Mouse (Mus musculus): ENCODE data around the gene Olfr527.

DNA sequence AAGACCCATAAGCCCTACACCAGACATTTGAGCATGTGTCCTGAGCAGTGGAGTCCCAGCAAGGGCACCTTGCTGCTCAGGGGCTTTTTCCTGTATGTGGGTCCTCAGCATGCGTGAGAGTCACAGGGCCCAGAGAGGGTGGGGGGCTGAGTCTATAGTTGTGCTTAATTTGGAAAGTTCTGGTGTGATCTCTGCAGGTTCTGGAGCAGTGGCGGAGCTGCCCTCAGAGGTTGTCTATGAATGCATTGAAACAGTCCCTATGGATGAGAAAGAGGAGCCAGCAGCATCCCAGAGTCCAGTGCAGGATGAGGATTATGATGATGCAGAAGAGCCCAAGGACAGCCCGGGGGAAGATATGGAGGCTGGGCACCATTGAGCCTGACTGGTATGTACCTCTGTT is 34.4 kb upstream of the Olfr527 start:
- TF ChIP-seq CTCF (IDR thresholded peaks at IDR 0.05; ENCODE audit: low read depth, low read length) (no peak), POLR2A (IDR thresholded peaks at IDR 0.05; ENCODE audit: borderline replicate concordance, low read depth, low read length) (no peak)
